Mouse (Mus musculus): ENCODE results near the gene Btrc.

The Btrc gene

DNA sequence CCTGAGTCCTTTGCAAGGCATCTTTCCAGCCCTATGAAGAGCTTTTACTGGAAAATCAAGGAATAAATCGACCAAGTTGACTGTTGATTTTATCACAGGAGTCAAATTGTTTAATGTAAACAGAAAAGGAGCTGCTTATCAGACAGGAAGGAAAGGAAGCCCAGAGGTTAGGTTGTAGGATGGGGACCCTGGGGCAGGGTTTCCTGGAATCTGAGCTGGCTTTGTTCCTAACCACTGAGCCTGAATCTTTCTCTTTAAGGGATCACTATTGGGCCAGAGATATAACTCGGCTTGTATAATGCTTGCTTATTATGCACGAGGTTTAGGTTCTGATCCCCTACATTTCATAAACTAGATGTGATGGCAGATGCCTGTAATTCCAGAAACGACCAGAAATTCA is 64.6 kb downstream of the Btrc start:
- in situ Hi-C loops (cut with MboI, MseI), result loop anchor here (25.0 kb wide), 1 partner anchor 1091 kb away; the partner anchor contains the start of gene Scd4

DNA sequence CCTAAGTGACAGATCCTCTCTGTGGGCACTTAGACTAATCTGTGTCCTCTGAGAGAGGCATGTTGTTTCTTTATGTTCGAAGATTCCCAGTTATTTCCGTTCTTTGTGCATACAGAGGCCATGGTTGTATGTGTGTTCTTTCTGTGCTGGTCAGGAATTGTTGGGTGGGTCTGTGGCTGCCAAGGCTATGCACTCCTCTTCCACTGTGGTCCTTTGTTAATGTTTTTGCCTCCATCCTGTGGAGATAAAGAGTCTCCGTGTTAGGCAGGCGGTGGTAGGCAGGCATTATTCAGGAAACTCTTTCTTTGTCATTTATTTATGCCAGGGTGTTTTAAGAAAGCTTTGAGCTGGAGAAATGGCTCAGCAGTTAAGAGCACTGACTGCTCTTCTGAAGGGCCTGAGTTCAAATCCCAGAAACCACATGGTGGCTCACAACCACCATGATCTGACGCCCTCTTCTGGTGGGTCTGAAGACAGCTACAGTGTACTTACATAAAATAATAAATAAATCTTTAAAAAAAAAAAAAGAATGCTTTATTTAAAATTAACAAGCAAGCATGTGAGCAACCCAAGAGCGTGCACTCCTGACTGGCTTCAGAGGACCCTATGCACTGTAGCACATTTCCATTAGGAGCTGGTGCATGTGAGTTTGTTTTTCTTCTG is 67.6 kb downstream of the Btrc start:
- in situ Hi-C loops (cut with MboI, MseI), result loop anchor here (10.0 to 25.0 kb wide), 3 partner anchors 126 to 1094 kb away; partner anchors contain the start of gene Scd4

DNA sequence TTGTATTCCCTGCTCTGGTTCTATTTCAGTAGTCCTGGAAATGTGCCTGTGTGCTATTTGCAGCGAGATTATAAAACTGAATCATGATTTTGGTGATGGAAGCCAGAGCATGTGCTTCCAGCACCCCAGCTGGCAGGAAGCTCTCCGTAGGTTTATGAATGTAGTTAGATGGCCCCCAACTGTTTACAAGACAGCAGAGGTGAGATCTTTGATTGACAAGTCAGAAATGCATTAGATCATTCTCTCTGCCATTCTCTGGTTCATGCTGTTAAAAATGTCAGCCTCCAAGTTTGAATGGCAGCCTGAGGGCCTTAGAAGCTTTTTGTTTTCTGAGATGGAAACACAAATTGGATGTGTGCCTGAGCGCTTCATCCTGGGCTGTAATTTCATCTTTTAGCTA is 68.8 kb downstream of the Btrc start:
- in situ Hi-C loops (cut with MboI, MseI), result loop anchor here (10.0 to 25.0 kb wide), 3 partner anchors 128 to 1095 kb away; partner anchors contain the start of gene Scd4

GRCm38 (mm10) chr19:45436019-45436418 is 72.5 kb downstream of the Btrc start:
- in situ Hi-C loops (cut with MboI, MseI), result loop anchor here (5.0 to 25.0 kb wide), 4 partner anchors 131 to 1099 kb away; partner anchors contain the start of gene Scd4

DNA sequence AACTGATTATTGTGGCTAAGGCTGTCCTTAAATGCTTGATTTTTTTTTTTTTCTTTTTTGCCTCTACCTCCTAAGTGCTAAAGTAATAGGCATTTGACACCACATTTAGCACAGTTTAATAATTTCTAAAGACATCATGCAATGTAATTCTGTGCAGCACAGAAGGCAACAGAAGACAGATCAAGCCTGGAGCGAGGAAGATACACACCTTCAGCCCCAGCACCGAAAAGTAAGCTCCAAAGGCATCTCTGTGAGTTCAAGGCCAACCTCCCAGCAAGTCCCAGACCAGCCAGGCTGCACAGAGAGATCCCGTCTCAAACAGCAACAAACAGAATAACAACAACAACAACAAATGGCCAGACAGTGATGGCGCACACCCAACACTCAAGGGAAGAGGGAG is 73.6 kb downstream of the Btrc start:
- in situ Hi-C loops (cut with MboI, MseI), result loop anchor here (5.0 to 25.0 kb wide), 4 partner anchors 132 to 1100 kb away; partner anchors contain the start of gene Scd4

GRCm38 (mm10) chr19:45438191-45438590 is 74.7 kb downstream of the Btrc start:
- in situ Hi-C loops (cut with MboI, MseI), result loop anchor here (5.0 to 25.0 kb wide), 4 partner anchors 133 to 1101 kb away; partner anchors contain the start of gene Scd4

GRCm38 (mm10) chr19:45438928-45439846 is 75.7 kb downstream of the Btrc start:
- in situ Hi-C loops (cut with MboI, MseI), result loop anchor here (5.0 to 25.0 kb wide), 4 partner anchors 134 to 1102 kb away; partner anchors contain the start of gene Scd4

GRCm38 (mm10) chr19:45440554-45441175 is 77.1 kb downstream of the Btrc start:
- in situ Hi-C loops (cut with MboI, MseI), result loop anchor here (25.0 kb wide), 1 partner anchor 1103 kb away; the partner anchor contains the start of gene Scd4

DNA sequence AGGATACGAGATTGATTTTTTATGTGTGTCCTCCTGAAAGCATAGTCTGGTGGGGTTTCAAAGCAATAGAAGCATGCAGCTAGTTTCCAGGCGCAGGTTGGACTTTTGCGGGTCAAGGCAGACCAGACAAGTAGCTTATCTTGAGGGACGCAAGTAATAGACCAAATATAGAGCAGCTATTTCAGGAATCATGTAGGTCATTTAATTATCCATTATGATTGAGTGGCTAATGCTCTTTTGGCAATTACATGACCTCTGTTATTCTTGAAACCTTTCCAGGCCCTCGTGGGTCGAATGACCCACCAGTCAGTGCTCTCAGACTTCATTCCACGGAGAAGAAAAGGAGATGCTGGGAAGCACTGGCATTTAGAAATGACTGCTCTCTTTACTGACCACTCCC is 78.2 kb downstream of the Btrc start:
- in situ Hi-C loops (cut with MboI, MseI), result loop anchor here (25.0 kb wide), 1 partner anchor 1104 kb away; the partner anchor contains the start of gene Scd4

- in situ Hi-C loops (cut with MboI, MseI), result loop anchor here (25.0 kb wide), 1 partner anchor 1108 kb away; the partner anchor contains the start of gene Scd4
These were observed 81.9 kb downstream of the Btrc start for GRCm38 (mm10) chr19:45445253-45445933.

DNA sequence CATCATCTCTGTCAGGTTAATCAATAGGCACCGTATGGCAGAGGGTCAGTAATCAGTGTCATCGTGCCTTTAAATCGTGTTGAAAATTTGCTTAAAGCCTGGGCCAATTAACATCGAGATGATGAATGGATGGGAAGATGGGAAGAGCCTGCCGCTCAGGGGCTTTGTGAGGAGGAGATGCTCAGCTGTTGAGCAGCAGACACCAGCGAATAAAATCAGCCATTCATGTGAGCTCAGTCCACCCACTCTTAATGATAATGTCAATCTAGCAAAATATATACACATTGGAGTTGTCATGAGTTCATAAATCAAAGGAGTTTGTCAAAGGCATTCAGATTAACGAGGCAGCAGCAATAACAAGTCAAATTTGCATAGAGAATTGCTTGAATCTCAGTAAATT is 83.1 kb downstream of the Btrc start:
- in situ Hi-C loops (cut with MboI, MseI), result loop anchor here (25.0 kb wide), 1 partner anchor 1109 kb away; the partner anchor contains the start of gene Scd4

DNA sequence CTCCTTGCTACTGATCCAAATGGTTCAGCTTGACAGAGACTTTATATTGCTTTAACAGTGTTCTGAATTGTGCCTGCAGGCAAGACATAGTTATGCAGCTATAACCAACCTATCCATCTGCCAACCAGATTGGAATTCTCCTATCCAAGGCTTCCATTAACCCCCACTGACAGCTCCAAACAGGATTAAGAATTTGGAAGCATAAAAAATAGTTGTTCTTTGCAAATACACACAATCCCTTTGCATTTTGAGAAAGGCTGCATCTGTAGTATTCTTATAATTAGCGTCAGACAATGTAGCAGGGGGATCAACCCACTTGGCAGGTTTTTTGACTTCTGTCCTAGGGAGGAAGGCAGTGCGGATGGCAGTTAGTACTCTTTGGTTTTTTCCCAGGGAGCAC is 83.7 kb downstream of the Btrc start:
- in situ Hi-C loops (cut with MboI, MseI), result loop anchor here (25.0 kb wide), 1 partner anchor 1110 kb away; the partner anchor contains the start of gene Scd4

DNA sequence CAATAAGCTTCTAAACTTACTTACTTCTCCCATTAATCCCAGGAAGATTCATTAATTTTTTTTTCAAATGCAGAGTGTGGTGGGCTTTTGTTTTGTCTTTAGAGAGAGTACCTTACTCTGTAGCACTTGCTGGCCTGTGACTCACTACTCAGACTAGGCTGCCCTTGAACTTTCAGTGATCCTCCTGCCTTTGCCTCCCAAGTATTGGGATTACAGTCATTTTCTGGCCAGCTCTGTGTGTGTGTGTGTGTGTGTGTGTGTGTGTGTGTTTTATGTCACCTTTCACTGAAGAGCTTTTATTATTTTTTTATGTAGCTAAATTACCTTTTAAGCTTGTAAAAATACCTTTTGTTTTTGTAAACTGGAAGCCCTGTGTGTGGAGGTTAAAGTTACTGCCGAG is 84.4 kb downstream of the Btrc start:
- in situ Hi-C loops (cut with MboI, MseI), result loop anchor here (25.0 kb wide), 1 partner anchor 1111 kb away; the partner anchor contains the start of gene Scd4

DNA sequence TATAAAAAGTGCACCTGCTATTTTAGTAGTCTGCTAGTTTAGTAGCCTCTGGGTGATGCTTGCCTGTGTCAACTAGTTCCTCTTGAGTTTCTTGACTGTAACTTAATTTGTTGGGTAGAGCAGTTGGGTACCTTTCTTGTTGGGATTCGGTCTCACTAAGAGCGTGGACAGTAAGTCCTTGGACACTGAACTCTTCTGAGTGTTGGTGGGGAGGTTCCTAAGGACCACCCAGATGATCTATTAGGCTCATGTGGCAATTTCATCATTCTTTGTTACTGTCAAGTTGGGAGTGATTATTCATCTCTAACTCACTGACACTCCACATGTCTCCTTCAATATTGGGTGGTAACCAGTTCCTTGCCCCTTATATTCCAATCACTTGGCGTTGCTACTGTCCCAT is 90.9 kb downstream of the Btrc start:
- in situ Hi-C loops (cut with MboI, MseI), result no loop called here

GRCm38 (mm10) chr19:45456896-45457295 is 93.4 kb downstream of the Btrc start:
- in situ Hi-C loops (cut with MboI, MseI), result no loop called here

- in situ Hi-C loops (cut with MboI, MseI), result no loop called here
These were observed 95.2 kb downstream of the Btrc start for GRCm38 (mm10) chr19:45458702-45459101.

GRCm38 (mm10) chr19:45459931-45460665 is 96.6 kb downstream of the Btrc start:
- in situ Hi-C loops (cut with MboI, MseI), result no loop called here

GRCm38 (mm10) chr19:45460749-45461736 is 97.5 kb downstream of the Btrc start:
- in situ Hi-C loops (cut with MboI, MseI), result no loop called here

- in situ Hi-C loops (cut with MboI, MseI), result no loop called here
These were observed 106.2 kb downstream of the Btrc start for GRCm38 (mm10) chr19:45469760-45470159.

All from T-helper 2 cell (primary cell).